Mouse (Mus musculus): ENCODE measurements around the gene C030005K15Rik. TPM values are rescaled to one million over a fixed set of nuclear protein-coding genes. Genes with fewer than 3 reads are reported as not detected.
"Not testable (repeated sequence)": the region's sequence is repeated elsewhere in the genome, so short reads cannot be mapped to it uniquely, and the experiment has no call there.

C030005K15Rik gene
- not detected for total RNA-seq (2021)
- long read RNA-seq, experiment 1: 0 reads
- long read RNA-seq, experiment 2: 0 reads

DNA sequence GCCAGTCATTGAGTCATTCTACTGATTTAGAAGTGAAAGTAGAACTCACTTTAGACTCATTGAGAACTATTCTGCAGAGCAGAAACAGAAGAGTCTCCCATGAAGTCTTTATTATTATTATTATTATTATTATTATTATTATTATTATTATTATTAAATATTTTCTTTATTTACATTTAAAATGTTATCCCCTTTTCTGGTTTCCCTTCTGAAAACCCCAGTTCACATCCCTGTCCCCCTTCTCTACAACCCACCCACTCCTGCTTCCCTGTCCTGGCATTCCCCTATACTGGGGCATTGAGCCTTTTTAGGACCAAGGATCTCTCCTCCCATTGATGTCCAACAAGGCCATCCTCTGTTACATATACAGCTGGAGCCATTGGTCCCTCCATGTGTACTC lies at the start of gene C030005K15Rik:
Gene C030005K15Rik, minus strand, starts transcription at position 101 of the 400 bp plus-strand sequence.
- not testable (repeated sequence) for DNase-seq

DNA sequence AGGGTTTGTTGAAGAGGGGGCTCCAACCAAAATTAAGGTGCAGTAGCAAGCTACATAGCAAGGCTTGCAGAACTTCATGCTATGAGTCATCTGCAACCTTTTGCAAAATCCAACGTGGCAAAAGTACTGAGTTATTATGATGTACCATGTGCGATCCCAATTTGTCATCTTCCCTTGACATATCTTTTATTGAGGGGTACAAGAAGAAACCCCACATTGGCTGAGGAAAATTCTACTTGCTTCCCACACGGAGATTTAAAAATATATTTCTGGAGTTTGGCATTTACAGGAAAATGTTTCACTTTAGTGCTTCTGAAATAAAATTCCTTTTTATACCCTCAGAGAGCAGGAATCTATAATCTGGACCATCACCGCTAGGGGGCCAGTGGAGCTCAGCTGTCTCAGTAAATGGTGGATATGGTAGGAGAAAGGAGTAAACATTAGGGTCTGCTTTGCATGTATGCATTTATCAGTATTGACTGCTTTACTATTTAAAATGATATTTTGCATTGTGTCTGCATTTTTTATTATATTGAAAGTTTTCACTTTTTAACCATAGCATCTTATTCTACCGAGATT lies 41.7 kb upstream of the C030005K15Rik start:
- DNase-seq: no peak

GRCm38 (mm10) chr10:97753821-97754220 lies 27.3 kb upstream of the C030005K15Rik start:
- DNase-seq: no peak

DNA sequence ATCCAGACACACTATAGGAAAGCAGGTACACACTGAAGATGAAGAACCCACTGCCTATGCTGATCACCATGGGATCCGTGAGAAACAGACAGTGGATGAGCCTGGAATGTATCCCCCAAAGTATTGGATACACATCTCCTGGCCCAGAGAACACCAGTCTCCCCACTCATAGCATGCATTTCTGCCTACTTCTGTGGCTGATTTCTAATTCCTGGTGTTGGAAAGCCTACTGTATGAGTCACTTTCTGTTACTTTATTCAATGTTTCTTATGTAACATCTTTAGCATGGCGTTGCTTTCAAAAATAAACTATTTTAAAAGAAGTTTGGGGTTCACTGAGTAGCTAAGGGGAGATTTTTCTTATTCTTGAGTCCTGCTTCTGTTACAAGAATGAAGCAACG lies 20.7 kb upstream of the C030005K15Rik start:
- DNase-seq: no peak

DNA sequence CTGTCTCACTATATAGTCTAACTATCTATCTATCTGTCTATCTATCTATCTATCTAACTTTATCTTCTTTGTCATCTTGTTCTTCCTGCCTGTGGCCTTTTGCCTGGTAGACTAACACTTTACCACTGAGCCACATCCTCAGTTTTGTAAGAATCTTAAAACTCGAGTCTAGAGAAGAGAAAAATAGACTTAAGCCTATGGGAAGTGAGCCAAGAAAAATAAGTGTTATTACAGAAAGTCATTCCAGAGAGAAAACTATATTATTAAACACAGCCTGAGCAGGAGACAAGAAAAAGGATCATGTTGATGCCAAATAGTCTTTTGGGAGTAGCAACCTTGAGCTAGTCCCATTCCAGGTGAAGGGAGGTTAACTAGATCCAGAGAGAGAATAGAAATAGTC lies 626 bp downstream of the C030005K15Rik start:
- DNase-seq: no peak

DNA sequence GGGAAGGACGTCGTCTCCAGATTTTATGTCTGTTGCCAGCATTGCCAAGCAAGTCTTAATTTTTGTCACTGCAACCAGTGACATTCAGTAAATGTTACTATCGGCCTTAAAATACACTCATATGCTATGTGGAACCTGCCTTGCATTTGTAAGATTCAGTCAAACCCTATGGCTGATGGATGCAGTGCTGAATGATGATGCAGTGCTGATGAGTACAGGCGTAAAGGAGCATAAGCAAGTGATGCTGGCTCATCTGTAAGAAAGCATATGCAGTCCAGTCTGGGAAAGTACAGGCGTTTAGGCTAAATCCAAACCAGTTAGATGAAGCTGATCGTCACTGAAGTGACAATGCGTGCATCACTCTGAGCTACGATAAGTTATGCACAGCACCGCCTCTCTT lies 3.8 kb downstream of the C030005K15Rik start:
- DNase-seq: no peak

- DNase-seq: no peak
Observed at GRCm38 (mm10) chr10:97720625-97721024, 5.9 kb downstream of the C030005K15Rik start.

- DNase-seq: no peak
Observed at GRCm38 (mm10) chr10:97718021-97718420, 8.5 kb downstream of the C030005K15Rik start.

DNA sequence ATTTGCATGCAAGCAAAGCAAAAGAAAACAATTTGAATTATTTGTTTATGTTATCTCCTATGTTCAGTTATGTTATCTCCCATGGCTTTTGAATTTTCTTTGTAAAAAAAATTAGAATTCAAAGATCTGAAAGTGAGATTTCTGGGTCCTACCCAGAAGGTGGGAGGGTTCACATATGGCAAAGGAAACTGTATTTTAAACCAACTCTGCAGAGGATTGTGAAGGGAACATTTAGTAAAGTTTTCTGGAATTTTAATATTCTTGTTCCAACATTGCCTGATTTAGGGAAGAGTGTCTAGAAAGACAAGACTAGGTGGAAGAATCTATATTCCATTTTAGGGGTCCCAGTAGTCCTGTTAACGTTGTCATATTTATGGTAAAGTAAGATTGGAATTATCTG lies 9.3 kb downstream of the C030005K15Rik start:
- DNase-seq: no peak

DNA sequence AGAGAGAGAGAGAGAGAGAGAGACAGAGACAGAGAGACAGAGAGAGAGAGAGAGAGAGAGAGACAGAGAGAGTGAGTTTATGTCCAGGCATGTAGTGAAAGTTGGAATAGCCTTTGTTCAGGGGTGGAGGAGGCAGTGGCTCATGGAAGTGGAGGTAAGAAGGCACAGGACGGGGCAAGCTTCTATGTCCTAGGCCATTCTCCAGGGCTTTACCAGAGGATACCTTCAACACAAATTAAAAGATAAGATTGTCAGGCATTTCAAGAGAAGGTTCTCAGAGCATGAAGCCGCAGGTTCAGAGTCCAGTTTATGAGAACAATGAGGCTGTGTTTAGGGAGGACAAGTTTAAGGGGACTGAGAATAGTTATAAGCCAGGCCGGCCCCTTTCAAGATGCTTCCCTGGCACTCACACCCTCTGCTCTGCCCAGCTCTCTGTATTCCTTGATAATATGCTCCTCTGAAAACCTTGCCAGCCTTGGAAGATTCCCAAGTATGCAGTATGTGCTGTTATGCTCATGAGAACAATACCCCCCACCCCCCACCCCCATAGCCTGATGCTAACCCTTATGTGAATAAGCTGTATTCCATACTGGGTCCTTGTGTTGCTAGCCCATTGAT lies 11.2 kb downstream of the C030005K15Rik start:
- DNase-seq: no peak

- no peak for DNase-seq
Observed at GRCm38 (mm10) chr10:97714584-97714983, 12.0 kb downstream of the C030005K15Rik start.

- DNase-seq: peak in 1 of 2 experiments; percentile 39
Observed at GRCm38 (mm10) chr10:97712687-97713086, 13.9 kb downstream of the C030005K15Rik start.

DNA sequence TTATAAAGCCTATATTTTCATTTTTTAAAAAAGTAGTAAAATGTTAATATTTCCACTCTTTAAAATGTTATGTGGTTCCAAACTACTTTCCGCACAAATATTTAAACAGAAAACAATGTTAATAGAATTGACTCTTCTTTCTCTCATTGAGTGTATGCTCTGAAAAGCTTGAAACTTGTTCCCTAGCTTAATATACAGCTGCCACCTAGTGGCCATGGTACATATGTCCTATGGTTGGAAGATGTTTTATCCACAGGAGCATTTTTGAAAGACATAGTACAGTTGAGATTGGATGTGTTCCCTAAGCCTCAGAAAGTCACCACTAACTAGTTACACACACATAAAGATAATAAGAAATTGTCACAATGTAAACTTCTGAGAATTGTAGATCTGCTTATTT lies 22.0 kb downstream of the C030005K15Rik start:
- DNase-seq: peak; percentile 22 to 60

DNA sequence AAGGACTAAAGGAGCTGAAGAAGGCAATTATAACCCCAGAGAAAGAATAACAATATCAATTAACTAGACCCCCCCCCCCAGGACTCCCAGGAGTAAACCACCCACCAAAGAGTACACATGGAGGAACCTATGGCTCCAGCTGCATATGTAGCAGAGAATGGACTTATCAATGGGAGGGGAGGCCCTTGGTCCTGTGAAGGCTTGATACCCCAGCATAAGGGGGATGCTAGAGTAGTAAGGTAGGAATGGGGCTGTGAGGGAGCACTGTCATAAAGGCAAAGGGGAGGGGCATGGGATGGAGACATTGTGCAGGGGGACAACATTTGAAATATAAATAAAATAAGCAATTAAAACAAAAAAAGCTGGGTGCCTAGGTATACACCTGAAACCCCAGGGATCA lies 24.2 kb downstream of the C030005K15Rik start:
- no peak for DNase-seq

- no peak for DNase-seq
Observed at GRCm38 (mm10) chr10:97693398-97694135, 33.0 kb downstream of the C030005K15Rik start.

DNA sequence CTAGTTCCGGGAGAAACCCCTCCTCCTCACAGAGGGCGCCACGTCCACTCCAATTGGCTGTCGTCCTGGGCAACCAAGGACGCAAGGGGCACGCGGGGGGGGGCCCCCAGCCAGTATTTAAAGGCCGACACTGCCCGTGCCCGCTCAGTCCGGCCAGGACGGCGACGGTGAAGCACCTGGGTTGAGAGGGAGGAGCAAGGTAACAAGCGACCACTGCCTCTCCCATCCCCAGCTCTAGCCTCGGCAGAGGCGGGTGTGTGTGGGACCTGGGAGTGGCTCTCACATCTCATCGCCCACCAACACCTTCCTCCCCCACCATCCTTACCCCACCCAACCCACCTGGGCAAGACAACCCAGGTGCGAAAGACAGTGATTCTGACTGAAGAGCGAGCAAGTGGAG lies 33.6 kb downstream of the C030005K15Rik start, which contains the start of gene Ccer1:
Gene Ccer1, plus strand, starts transcription at position 147 of the 400 bp plus-strand sequence.
- DNase-seq: no peak

DNA sequence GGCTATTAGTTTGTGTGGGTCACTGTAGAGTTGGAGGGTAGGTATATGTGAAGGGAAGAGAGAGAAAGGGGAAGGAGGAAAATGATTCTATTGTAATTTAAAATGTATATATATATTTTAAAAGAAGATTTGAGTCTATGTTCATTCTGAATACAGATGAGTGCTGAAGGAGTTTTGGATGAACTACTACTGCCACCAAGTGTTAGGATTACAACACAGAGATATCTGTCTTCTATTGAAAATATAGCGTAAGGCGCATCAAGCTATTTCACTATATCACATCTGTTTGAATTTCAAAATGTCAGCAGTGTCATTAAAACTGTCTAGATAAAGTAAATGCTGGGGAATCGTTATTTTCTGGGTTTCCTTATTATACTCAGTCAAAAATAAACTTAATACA lies 37.1 kb downstream of the C030005K15Rik start:
- DNase-seq: peak in 1 of 2 experiments; percentile 16

DNA sequence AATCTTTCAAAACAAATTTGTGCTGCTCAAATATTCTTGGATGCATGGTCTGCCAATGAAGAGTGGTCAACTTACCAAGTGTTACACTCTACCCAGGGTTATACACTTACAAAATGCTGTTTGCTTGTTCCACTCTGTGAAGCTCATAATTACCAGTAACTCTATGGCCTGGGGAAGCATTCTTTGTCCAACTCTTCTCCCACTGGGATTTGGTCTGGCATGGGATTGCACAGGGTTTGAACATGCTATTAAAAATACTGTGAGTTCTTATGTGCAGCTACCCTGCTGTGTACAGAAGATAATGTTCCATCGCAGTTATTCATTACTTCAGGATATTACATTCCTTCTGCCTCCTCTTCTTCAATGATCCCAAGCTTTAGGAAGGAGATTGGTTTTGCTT lies 39.4 kb downstream of the C030005K15Rik start:
- peak; percentile 59 to 71 for DNase-seq

GRCm38 (mm10) chr10:97682981-97683380 lies 43.6 kb downstream of the C030005K15Rik start:
- DNase-seq: peak; percentile 33 to 52
